Mouse (Mus musculus) gastrocnemius, adult 18-20 months (tissue): Measurements from ENCODE around the gene Mkln1. TPM values are rescaled to one million over a fixed set of nuclear protein-coding genes. Genes with fewer than 3 reads are reported as not detected.
A peak's percentile ranks its signal among the peaks of the same experiment; 100 is the strongest.

Experiments
- DNase-seq: peaks from one replicate; pipeline ENCODE4 v3.0.0; 2021; ENCODE audit warnings: low spot score
- total RNA-seq, 2 experiments: library from RNA; stranded (reverse); gene quantifications; 2 replicates each; pipeline ENCODE4 v1.2.3; 2021

Gene Mkln1
- total RNA-seq, 2 experiments from 2014 or later = 142 to 160 TPM

DNA sequence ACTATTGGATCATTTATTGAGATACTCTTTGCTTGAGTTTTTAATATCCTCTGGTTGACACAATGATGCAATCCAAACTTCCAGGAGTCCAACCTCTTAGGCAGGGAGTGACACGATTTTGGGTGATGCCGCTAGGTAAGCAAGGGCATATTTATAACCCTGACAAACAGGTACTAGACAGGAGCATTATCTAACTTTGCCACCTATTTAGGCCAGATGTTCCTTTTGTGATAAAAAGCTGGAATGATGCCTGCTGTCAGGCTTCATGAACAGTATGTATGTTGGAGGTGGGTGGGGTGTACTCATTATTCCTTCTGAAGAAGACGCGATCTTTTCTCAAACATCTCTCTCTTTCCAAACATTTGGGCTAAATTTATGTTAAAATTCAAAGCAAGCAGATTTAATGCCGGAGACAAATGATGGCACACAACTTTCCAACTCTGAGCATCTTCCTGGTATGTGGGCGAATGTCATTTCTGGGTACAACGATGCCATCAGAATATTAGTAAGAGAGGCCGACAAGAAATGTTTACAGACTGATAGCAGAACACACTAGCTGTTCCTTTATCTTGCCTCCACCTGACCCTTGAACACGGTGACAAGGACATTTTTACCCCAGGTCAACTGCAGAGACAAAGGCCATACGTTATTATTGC is 632 bp upstream of the Mkln1 start:
- DNase-seq = no peak

DNA sequence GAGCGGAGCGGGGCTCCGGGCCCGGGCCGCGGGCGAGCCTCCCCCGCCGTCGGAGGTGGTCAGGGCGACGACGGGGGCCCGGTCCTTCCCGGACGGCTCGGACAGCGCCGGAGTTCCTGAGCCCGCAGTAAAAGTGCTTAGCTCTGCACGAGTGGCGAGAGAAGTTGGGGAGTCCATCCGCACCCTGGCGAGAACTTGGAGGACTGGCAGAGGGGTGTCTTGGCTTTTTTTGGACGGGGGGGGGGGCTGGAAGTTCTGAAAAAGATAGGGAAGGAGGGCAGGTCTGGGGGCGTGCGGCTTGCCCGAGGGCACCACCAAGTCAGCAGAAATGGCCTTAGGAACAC is 643 bp downstream of the Mkln1 start:
- no peak for DNase-seq

DNA sequence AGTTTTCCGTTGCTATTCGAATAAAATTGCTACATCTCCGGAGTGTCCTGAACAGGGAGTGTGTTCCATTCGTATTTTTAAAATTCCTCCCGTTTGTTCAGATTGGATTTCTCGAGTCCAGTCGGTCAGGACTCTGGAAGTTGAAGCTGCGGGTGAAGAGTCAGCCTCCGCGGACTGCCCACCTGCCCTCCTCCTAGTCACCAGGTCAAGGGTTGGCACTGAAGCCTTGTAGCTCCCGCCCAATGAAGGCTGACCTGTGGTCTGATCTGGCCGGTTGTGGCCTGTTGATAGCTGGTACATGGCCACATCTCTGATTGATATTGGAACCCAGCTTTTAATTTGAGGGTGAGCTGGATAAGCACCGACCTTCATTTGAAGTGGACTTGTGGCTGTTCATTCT is 1.0 kb downstream of the Mkln1 start:
- DNase-seq = peak; percentile 50

DNA sequence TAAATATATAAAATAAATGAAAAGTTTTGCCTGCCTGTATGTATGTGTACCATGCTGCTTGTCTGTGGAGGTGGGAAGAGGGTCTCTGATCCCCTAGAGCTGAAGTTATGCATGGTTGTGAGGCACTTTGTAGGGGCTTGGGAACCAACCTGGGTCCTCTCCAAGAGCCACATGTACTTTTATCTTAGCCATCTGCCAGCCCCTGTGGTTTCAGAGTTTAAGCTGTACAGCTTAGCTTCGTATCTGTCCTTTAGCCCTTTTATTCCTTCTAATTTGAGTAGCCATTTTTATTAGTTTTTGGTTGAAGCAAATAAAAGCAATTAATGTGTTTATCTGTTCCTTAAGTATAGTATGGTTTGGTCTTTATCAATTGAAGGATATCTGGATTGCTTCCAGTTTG is 12.5 kb downstream of the Mkln1 start:
- DNase-seq = no peak

DNA sequence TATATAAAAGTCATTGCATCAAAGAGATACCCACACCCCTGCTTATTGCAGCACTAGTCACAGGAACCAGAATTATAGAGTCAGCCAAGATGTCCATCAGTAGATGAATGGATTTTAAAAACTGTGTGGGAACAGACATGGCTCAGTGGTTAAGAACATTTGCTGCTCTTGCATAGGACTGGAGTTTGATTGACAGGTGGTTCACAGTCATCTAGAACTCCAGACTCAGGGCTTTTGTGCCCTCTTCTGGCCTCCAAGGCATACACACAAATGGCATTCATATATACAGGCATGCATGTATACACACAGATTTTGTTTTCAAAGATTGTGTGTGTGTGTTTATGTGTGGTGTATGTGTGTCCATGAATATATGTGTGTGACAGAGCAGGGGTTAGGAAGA is 14.0 kb downstream of the Mkln1 start:
- DNase-seq = no peak

DNA sequence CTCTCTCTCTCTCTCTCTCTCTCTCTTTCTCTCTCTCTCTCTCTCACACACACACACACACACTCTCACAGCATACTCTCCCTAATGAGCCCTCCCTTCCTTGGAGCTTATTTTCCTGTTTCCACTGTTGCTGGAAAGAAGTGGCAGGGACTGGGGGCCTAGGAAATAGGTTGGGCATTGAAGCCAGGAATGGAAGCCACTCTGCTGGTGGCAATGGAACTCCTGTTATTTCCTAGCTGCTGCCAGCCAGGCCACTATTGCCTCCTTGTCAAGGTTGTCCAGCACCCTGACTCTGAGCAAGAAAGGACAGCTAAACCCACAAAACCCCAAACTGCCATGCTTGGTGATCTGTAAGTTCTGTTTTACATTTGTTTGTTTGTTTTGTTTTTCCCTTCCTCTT is 15.0 kb downstream of the Mkln1 start:
- no peak for DNase-seq

DNA sequence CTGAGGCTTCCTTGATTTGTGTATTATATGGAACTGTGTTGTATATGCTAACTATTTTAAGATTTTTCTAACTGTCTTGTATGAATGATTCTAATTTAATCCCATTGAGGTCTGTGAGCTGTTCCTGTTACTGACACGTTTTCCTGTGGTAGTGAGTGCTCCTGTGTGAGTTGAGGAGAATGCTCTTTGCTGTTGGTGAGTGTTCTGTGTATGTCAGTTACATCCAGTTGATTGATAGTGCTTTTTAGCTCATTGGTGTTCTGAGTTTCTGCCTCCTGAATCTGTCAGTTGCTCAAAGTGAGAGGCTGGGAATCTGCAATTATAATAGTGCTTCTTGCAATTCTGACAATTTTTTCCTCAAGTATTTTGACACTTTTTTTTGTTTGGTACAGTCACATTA is 15.8 kb downstream of the Mkln1 start:
- DNase-seq = no peak

DNA sequence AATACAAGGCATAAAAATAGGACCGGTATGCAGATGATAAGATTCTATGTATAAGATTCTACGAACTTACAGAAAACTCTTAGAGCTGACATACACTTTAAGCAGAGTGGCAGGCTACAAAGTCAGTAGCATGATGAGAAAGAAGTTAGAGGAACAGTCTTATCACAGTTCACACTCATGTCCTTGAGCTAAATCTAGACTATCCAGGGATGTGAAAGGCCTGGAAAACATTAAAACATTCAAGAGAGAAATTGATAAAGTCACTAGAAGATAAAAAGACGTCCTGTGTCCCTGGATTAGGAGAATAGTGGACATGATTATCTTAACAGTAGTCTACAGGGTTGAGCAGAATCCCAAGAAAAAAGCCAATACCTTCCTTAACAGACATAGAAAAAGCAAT is 26.9 kb downstream of the Mkln1 start:
- DNase-seq = no peak

DNA sequence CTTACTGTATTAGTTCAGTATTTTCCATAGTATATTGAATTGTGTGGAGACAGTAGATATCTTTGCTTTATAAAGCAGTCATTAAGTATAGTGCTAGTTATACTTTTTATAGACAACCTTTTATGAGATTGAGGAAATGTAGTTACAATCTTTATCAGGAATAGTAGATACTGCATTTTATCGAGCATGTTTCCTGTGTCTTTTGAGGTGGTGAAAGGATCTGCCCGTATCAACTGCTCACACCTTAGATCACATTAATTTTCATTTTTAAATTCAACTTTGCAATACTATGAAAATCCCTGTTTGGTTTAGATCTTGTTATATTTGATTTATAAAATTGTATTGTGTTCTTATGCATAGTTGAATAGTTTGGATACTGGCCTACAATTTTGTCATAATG is 38.7 kb downstream of the Mkln1 start:
- DNase-seq = no peak

DNA sequence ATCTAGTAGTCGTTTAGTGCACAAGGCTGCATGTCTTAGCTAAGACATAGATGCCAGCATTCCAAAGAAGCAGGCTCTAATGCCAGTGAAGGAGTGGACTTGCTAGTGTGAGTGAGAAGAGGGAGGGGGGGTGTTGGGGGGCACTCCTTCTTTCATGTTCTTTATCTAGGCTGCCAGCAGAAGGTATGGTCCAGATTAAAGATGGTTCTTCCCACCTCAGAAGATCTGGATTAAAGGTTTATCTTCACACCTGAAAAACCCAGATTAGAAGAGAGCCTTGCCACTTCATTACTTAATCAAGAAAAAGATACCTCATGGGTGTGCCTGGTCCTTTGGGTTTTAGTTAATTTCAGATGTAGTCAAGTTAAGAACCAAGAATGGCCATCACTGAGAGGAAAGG is 46.7 kb downstream of the Mkln1 start:
- DNase-seq = no peak

DNA sequence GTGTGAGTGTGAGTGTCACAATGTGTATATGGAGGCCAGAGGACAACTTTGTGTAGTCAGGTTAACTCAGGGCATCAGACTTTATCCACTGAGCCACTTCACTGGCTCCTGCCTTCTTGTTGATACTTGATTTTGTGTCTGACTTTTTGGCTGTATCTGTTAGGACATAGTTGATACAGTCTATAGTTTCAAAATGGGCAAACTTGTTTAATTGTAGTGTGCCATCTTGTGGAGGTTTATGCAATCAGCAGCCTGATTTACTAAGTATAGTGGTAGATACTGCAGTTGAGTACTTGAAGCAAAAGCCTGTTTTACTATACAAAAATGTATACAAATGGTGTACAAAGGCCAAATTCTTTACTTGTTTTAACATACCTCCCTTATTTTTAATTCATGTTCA is 55.2 kb downstream of the Mkln1 start:
- peak; percentile 60 for DNase-seq

DNA sequence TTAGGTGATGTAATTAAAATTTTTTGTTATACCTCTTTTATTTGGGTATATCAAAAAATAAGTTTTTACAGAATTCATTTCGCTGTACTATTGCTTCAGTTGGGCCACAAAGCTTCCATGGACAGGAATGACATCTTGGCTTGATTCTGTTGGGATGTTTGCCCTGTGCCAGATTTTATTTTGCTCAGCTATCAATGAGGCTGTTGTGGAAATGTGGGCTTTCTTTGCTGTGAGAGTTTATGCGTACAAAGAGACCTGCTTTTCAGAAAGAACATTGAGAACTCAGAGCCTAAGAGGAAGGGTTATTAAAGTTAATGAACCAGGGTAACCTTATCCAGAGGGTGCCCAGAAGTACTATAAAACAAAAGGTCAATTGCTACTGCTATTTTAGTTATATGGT is 56.8 kb downstream of the Mkln1 start:
- no peak for DNase-seq

DNA sequence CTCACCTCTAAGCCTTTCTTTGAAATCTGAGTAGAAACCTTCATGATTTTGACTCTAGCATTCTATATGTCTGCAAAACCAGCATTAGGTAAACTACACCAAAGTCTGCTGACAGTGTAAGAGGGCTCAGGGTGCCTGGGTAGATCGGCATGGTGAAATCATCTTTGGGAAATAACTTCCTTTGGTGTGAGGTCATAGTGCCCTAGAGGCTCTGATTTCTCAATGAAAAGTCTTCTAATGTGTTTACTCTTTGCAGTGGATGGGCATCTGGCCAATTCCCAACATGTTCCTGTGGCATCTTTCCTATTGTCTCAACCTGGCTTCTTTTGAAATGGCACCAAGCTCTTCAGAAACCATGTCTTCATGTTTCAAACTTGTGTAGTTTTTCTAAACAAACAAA is 58.5 kb downstream of the Mkln1 start:
- DNase-seq = peak; percentile 40

DNA sequence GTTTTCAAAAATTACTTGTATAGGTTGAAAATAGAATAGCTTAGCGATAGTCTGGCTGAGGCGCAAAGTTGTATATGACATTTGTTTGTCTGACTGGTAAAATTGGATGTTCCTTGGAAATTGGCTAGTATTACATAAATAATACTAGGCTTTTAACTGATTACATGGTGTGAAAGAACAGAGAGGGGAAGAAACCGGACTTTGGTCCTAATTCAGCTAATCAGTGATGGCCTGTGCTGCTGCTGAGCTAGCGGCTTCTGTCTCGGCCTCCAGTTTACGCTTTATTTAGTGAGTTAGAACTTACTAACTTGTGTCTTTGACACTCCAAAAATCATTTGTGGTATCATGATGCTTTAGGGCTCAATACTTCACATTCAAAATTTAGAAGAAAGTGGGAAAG is 70.9 kb downstream of the Mkln1 start:
- DNase-seq = no peak

DNA sequence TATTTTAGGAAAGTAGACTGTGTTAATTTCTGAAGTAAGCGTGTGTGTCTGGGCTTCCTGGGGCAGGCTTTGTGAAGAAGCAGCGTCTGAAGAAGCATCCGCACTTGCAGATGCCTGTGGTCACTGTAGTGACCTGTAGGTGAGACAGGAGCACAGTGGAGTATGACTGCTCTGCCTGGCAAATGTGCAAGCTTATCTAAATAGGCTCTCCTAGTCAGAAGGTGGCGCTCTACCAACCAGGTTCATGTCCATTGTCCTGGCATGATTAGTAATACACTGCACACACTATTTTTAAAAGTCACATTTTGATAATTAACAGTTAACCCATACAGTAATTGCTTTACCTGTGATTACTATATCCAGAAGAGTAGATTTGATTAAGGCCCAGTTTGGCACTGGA is 79.7 kb downstream of the Mkln1 start:
- no peak for DNase-seq

DNA sequence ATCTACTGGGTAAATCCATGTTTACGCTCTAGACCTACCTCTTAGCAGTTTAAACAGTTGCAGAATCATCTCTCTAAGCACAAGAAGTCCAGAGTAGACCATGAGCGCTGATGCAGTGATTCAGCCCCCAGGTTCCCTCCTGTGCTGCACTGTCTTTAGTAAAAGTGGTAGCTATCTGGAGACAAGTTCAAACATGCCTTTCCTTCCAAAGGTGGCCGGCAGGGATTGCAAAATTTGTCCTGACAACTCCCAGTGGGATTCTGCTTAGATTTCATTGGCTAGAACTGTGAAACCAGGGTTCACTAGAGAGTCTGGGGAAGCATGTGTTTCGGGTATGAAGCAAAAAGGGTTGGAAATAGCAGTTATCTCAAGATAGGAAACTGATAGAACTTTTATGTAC is 81.5 kb downstream of the Mkln1 start:
- DNase-seq = no peak

DNA sequence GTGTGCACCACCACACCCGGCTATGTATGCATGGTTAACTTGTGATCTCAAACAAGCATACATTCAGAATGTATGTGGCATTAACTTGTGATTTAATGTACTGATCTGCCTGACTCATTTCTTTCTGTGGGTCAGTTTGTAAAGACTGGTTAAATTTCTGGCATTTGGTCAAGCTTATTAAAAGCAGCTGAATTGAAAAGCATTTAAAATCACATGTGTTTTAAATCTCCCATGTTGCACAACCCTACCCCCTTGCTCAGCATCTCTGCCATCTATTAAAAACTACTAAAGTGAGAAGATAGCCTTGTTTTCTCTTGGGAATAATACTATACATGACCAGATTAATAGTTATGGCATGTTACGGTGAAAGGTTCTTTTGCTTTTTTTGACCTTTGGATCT is 88.1 kb downstream of the Mkln1 start:
- no peak for DNase-seq

DNA sequence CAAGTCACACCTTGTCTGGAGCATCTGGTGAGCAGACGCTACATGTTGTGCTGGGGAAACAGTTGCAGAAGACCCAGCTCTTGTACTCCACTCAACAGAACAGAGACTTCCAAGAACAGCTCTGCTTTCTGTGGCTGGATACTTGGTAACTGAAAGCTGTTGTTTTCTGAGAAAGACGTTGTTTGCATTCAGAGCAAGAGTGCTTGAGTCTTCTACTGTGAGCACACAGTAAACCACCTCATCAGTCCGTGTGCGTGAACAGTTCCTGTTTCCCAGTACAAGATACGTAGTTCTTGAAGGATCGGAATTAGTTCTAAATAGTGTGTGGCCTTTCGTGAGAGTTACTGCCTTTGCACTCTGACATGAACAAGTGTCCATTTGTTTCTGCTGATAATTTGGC is 91.4 kb downstream of the Mkln1 start:
- DNase-seq = no peak

DNA sequence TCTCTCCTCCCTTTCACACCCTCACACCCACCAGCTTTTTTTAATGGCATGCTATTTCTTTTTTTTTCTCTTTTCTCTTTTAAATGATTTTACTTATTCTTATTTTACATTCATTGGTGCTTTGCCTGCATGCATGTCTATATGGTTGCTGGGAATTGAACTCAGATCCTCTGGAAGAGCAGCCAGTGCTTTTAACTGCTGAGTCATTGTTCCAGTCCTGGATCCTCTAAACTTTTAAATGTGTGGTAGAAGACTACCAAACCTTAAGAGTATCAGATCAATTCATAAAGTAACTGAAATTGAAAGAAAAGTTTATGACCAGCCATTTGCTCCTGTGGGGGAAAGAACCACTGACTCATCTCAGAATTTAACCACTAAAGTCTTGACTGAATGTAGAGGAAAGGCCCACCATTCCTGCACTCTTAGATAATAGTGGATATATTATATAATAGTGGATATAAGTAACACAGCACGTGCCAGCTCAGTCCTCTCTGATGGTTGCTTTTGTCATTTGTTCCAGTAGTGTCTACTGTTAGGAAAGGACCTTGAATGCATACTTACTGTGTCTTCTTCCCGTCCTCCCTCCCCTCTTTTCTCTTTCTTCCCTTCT is 96.7 kb downstream of the Mkln1 start:
- DNase-seq = no peak

DNA sequence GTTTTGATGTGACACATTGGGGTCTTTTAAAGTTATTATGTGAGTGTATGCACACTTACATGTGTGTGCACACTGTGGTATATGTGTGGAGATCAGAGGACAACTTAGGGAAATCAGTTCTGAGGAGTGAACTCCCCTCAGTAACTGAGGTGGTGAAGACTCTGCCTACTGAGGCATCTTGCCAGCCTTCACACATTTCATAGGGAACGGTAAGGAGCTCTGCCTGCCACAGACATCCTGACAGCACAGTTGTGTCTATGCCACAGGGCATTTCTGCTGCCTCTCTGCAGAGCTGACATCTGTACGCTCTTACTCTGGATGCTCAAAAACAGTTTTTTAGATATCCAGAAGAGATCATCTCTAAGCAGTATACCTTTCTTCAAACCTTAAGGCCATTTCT is 97.7 kb downstream of the Mkln1 start:
- DNase-seq = no peak

DNA sequence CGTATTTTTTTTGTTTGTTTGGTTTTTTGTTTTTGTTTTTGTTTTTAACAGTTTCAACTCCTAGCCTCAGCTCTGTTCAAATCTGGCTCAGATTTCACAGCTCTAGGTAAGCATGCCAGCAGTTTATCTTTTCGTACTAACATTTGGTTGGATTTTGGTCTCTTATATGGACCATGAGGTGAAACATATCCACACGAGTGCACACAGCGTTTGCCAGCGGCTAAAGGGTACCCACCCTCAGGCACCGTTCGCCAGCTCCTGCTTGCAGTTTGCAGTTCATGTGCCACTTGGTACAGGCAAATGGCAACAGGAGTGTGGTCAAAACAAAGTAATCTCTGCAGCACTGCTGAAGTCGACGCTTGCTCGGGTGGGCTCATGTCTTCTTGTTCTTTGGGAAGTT is 101.3 kb downstream of the Mkln1 start:
- DNase-seq = no peak

DNA sequence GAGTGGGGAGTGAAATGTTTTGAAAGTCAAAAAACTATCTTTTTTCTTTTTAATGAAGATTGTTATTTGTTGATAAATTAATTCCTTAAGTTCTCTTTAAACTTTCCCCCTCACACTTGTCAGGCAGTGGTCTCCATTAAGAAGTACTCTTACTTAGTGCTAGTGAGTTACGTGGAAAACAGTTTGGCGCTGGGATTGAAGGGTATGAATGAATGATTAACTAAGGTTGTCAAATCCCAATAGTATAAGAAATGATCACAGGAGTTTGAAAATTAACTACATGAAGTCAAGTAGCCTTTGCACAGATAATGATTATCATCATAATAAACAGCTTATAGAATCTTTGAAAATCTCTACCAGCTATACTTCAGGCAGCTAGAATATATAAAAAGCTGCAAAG is 101.7 kb downstream of the Mkln1 start:
- DNase-seq = no peak

DNA sequence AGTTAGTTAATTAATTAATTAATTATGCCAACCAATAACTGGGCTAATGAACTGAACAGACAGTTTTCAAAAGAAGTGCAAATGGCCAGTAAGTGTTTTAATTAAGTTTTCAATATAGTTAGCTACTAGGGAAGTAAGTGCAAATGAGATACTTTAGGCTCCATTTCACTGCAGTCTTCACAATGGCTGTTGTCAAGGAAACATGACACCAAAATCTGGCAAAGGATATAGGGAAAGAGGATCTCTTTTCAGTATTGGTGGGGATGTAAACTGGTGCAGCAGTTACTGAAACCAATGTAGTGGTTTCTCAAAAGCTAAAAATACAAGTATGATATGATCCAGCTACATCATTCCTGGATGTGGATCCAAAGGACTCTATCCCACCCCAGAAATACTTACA is 102.2 kb downstream of the Mkln1 start:
- DNase-seq = no peak

DNA sequence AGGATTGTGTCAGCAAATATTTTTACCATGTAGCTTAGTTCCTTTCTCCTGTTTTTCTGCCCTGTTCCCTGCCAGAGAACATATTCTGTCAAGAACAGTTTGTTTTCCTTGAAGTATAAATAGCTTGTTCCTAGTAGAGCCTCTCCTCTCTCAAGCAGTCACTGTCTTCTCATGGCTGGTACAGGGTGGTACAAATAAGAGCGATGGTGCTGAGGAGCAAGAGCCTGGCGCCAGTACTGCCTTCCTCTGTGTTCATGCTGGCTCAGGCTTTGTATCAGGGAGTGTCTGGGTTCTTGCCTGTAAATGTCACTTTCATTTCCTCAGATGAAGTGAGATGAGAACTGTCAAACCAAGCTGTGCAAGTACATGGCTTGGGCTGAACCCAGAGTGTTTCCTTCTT is 104.1 kb downstream of the Mkln1 start:
- peak; percentile 36 for DNase-seq
